Mouse (Mus musculus) kidney, adult 2 months (tissue): ENCODE data around the gene Pink1. TPM values are rescaled to one million over a fixed set of nuclear protein-coding genes. Genes with fewer than 3 reads are reported as not detected.

Experiments
- DNase-seq: peaks from one replicate; pipeline ENCODE4 v3.0.0; 2021
- H3K27ac ChIP-seq: fragments of 200-500 bp; 2 replicates; pipeline ENCODE4 v1.5.1; 2012; ENCODE audit warnings: low read depth, low read length, control low read depth, inconsistent platforms; ENCODE audit not compliant: insufficient read depth
- H3K27me3 ChIP-seq: fragments of 200-500 bp; replicated peaks from 2 replicates; pipeline ENCODE4 v1.6.1; 2012; ENCODE audit warnings: mild to moderate bottlenecking, moderate library complexity, low read length, inconsistent platforms; ENCODE audit not compliant: control insufficient read depth, insufficient read depth
- H3K36me3 ChIP-seq: fragments of 200-500 bp; 2 replicates; pipeline ENCODE4 v1.6.1; 2012; ENCODE audit warnings: mild to moderate bottlenecking, moderate library complexity, low read length, inconsistent platforms; ENCODE audit not compliant: control insufficient read depth, insufficient read depth
- H3K4me1 ChIP-seq: fragments of 200-500 bp; 2 replicates; pipeline ENCODE4 v1.6.1; 2011; ENCODE audit warnings: low read length; ENCODE audit not compliant: control insufficient read depth, insufficient read depth
- H3K4me3 ChIP-seq: fragments of 200-500 bp; 2 replicates; pipeline ENCODE4 v1.5.1; 2011; ENCODE audit warnings: mild to moderate bottlenecking, low read depth, low read length, control low read depth; ENCODE audit not compliant: insufficient read depth
- CTCF ChIP-seq: fragments of 200-500 bp; conservative IDR thresholded peaks from 2 replicates; pipeline ENCODE4 v1.5.1; 2011; ENCODE audit warnings: low read depth, mild to moderate bottlenecking, control low read depth, low read length, moderate library complexity, mixed read lengths; ENCODE audit not compliant: insufficient read depth, insufficient read length
- POLR2A ChIP-seq: fragments of 200-500 bp; IDR thresholded peaks from one replicate; pipeline ENCODE4 v1.6.1; 2011; ENCODE audit warnings: low read depth, low read length, control low read depth
- WGBS: fragments of 180-500 bp; shearing (Covaris S2); methylation state at CpG from one replicate; pipeline ENCODE4 v1.1.7; 2018; 5-methylcytosine and 5-hydroxymethylcytosine counted together
- polyA plus RNA-seq: library from polyadenylated mRNA; depleted of rRNA; stranded (reverse); fragments of >200 nt; gene quantifications from 2 replicates; pipeline ENCODE4 v1.2.3, GENCODE M21; 2012

Pink1 gene
- polyA plus RNA-seq, 1 experiment: 226 TPM

DNA sequence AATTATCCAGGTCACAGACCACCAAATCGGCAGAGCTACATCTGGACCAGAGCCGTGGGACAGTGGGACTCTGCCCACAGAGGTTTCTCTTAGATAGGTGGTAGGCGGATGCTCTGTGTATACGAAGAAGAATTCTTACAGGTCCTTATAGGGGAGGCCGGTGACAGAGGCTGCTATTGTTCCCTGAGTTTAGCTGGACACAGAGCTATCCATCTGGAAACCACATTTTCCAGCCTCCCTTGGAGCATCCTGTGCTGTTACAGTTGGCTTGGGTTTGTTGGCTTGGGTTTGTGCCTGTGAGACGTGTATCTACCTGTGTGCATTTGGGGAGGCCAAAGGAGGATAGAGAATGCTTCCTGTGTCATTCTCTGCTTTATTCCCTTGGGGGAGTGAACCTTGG lies 26.6 kb upstream of the Pink1 start:
- TF ChIP-seq POLR2A: no peak
- TF ChIP-seq CTCF: no peak
- Histone ChIP-seq H3K27me3 (no peaks in the 10 kb centered on the region), H3K4me1 (peaks cover 25% of the 10 kb centered on the region; the same call in 1 of the 2 replicates), H3K4me3 (no peak overlapping the region), H3K27ac (no peak overlapping the region), H3K36me3 (no peaks in the 10 kb centered on the region)
- WGBS: 94% methylated on average over 6 of the region's 6 CpGs
- no peak for DNase-seq

DNA sequence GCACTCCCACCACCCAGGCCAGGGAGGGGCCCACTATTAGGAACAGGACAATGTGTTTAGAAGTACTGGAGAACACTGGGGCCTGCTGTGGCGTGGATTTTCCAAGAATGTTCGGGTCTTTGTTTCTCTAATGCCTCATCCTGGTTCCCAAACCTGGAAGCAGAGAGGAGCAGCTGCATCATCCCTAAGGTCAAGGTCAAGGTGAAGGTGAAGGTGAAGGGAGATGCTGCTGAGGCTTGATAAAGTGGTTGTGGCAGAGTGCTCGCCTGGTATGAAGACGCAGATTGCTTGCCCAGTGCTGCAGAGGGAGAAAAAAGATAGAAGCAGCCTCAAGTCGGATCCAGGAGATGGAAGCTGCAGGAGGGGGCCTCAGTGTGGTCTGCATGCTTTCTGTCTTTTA lies 25.7 kb upstream of the Pink1 start:
- H3K27ac ChIP-seq: no peak overlapping the region
- no peaks in the 10 kb centered on the region for H3K36me3 ChIP-seq
- TF ChIP-seq POLR2A (no peak), CTCF (no peak)
- peaks cover 28% of the 10 kb centered on the region; the same call in 1 of the 2 replicates for H3K4me1 ChIP-seq
- WGBS: 95% methylated on average over 5 of the region's 5 CpGs
- no peaks in the 10 kb centered on the region for H3K27me3 ChIP-seq
- DNase-seq: no peak
- no peak overlapping the region for H3K4me3 ChIP-seq

DNA sequence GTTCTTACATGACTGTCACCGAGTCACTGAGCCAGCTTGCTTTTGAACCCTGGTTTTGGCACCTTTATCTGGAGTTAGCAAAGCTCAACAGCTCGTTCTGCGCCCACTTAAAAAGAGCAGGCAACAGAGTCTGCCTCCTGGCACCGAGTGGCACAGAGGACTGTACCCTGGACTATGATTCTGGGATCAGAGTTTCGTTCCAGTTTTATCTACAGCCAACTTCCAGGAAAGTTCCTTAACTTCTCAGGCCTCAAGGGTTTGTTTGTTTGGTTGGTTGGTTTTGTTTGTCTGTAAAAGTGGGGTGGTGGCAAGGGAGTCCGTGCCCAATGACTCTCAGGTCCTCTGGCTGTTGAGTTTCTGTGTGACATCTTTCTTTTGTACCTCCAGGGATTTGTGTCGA lies 22.6 kb upstream of the Pink1 start:
- H3K27me3 ChIP-seq: no peaks in the 10 kb centered on the region
- peak overlapping the region; percentile 65 for H3K27ac ChIP-seq
- no peak overlapping the region for H3K4me3 ChIP-seq
- peaks cover 27% of the 10 kb centered on the region; the same call in 1 of the 2 replicates for H3K4me1 ChIP-seq
- H3K36me3 ChIP-seq: no peaks in the 10 kb centered on the region
- DNase-seq: peak; percentile 92
- 57% methylated on average over 7 of the region's 7 CpGs for WGBS
- TF ChIP-seq POLR2A (no peak), CTCF (no peak)

DNA sequence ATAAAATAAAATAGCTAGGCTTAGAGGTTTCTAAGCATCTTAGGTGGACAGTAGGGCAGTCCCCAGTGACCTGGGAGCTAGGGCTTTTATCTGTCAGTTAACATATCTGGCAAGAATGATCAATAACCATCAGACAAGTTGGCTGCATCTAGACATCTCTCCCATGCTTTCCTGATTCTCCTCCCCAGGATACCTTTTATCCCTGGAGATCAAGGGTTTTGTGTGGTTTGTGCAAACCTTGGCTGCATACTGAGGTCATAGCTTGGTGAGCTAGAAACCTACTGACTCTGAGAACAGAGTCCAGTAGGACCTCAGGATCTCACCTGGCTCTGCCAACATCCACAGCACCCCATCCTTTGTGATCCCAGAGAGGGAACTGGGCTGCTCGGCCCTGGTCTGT lies 21.2 kb upstream of the Pink1 start:
- H3K4me1 ChIP-seq: peaks cover 33% of the 10 kb centered on the region
- TF ChIP-seq CTCF (no peak), POLR2A (no peak)
- no peaks in the 10 kb centered on the region for H3K27me3 ChIP-seq
- no peak overlapping the region for H3K4me3 ChIP-seq
- H3K27ac ChIP-seq: no peak overlapping the region
- 60% methylated on average over 1 of the region's 1 CpGs for WGBS
- peak; percentile 33 for DNase-seq
- no peaks in the 10 kb centered on the region for H3K36me3 ChIP-seq

DNA sequence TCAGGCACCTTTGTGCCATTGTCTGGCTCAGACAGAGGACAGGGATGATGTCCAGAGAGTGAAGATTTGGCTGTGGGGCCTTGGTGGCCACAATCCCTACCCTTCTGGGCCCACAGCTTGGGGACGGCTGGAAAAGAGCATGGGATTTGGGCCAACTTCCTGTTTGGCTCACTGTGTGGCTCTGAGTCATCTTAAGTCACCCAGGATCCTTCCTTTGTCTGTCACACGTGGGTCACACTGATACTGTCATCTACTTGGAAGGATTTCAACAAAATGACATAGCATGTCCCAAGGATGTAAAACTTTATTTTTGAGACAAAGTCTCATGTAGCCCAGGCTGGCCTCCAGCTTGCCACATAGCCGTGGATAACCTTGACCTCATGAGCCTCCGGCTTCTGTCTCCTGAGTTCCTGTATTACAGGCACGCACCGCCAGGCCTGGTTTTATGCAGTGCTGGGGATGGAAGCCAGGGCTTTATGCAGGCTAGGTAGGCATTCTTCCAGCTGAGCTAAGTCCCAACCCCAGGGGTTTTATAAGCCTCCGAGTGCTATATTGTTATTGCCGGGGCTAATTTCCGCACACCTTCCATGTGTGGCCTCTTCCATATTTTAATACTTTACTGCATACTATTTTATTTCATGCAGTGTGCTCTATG lies 18.9 kb upstream of the Pink1 start:
- DNase-seq: peak; percentile 71
- Histone ChIP-seq H3K36me3 (no peaks in the 10 kb centered on the region; the same call in 1 of the 2 replicates), H3K4me3 (no peak overlapping the region), H3K4me1 (peaks cover 41% of the 10 kb centered on the region), H3K27ac (0 out of 2 replicates have a peak overlapping the region, but pooled peaks have one; percentile 0), H3K27me3 (no peaks in the 10 kb centered on the region)
- WGBS: 49% methylated on average over 9 of the region's 9 CpGs
- no peak for TF ChIP-seq CTCF
- TF ChIP-seq POLR2A: no peak

DNA sequence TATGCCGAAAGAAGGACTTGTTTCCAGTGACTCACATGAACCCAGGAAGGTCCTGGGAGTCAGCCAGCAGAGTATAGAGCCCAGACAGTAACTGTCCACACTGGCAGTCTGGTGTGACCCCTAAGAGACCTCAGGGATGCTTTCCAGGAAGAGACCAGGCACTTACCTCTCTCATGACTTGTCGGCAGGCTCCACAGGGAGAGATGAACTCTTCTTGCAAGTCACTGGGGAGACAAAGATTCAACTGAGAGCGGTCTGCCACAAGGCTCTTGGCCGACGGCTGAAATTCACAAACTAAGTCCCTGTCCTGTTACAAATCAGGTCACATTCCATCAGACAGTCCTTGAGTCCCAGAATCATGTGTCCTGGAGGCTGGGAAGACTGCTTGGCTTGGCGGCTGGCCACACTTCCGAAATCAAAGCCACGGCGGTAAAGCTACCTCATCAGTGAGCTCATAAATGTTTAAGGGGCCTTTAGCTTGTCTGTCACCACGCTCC lies 17.3 kb upstream of the Pink1 start:
- Histone ChIP-seq H3K27me3 (no peaks in the 10 kb centered on the region), H3K27ac (peak overlapping the region; percentile 73), H3K36me3 (no peaks in the 10 kb centered on the region; the same call in 1 of the 2 replicates), H3K4me3 (no peak overlapping the region), H3K4me1 (peaks cover 34% of the 10 kb centered on the region)
- TF ChIP-seq POLR2A: no peak
- DNase-seq: peak; percentile 80
- WGBS: 35% methylated on average over 10 of the region's 10 CpGs

DNA sequence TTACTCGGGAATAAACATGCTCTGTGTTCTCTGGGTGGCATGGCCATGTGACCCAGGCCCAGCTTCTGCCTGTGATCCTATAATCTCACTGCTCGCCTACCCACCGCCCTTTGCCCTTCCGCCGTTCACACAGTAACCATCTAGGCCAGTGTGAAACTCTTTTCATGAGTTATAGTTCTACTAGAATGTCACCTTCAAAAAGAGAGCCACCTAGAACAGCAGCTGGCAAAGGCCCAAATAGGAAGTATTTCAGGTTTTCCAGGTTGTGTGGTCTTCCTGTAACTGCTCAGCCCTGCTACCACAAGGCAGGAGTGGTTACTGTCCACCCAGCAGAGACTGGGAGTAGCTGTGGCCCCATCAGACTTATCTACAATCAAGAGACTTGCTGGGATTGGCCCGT lies 16.7 kb upstream of the Pink1 start:
- WGBS: 34% methylated on average over 6 of the region's 6 CpGs
- TF ChIP-seq POLR2A: no peak
- TF ChIP-seq CTCF: no peak
- no peaks in the 10 kb centered on the region; the same call in 1 of the 2 replicates for H3K36me3 ChIP-seq
- DNase-seq: peak; percentile 96
- H3K27ac ChIP-seq: peak overlapping the region; percentile 86
- no peak overlapping the region for H3K4me3 ChIP-seq
- peaks cover 29% of the 10 kb centered on the region for H3K4me1 ChIP-seq
- no peaks in the 10 kb centered on the region for H3K27me3 ChIP-seq
